Mouse (Mus musculus): ENCODE results near the gene Kirrel. TPM values are rescaled to one million over a fixed set of nuclear protein-coding genes. Genes with fewer than 3 reads are reported as not detected.

Gene Kirrel
- polyA plus RNA-seq, 1 experiment from 2014 or later: 4.9 TPM

DNA sequence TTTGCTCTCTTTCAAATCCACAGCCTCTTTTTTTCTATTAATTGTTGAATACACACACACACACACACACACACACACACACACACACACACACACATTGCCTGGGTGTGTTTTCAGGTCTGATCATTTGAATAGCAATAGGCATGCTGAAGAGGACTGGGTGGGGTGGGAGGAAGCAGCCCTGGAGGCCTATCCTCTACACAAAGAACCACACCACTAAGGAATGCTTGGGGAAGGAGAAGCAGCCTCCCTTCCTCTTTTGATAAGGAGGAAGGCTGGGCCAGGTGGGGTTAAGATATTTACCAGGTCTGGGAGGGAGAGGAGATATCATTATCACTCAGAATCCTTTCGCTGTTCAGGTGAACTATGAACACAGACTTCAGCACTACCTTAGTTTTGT, 19.2 kb upstream of the Kirrel start:
- 79% methylated on average over 1 of the region's 1 CpGs for WGBS
- no peak for ATAC-seq (ENCODE audit: low read depth)

DNA sequence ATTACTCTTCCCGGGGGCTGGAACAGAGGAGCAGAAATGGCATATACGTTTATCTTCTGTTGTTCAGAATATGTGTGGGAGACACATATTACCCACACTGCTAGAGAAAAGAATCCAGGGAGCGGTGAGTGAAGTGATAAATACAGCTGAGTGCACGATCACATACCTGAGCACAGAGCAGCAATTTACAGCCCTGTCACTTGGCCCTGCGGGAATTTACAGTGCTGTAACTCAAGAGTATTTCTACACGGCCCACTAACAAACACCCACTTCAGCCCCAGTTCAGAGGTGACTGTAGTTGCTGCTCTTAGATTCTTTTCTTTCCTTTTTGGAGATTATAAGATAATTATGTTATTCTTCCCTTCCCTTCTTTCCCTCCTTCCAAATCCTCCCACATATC, 18.8 kb upstream of the Kirrel start:
- H3K9me3 ChIP-seq (ENCODE audit: control insufficient read depth, low read length): no peaks in the 10 kb centered on the region
- H3K9ac ChIP-seq (replicated peaks; ENCODE audit: low read depth, low read length): no peak overlapping the region
- H3K27me3 ChIP-seq (ENCODE audit: control insufficient read depth, insufficient read depth, low read length): no peaks in the 10 kb centered on the region
- H3K27ac ChIP-seq (ENCODE audit: low read depth, low read length): no peak overlapping the region
- ATAC-seq (ENCODE audit: low read depth): no peak
- H3K4me3 ChIP-seq (ENCODE audit: low read depth, low read length): no peak overlapping the region
- WGBS: 44% methylated on average over 6 of the region's 6 CpGs
- no peak overlapping the region for H3K4me2 ChIP-seq (ENCODE audit: low read depth, low read length)
- no peaks in the 10 kb centered on the region for H3K4me1 ChIP-seq (ENCODE audit: control insufficient read depth, insufficient read depth, low read length)
- no peaks in the 10 kb centered on the region for H3K36me3 ChIP-seq (ENCODE audit: control insufficient read depth, insufficient read depth, low read length)

More for the DNA sequence above, 19.2 kb upstream of the Kirrel start:
- Histone ChIP-seq H3K4me2 (ENCODE audit: low read depth, low read length) (no peak overlapping the region), H3K36me3 (ENCODE audit: control insufficient read depth, insufficient read depth, low read length) (no peaks in the 10 kb centered on the region), H3K4me3 (ENCODE audit: low read depth, low read length) (no peak overlapping the region), H3K27ac (ENCODE audit: low read depth, low read length) (no peak overlapping the region), H3K4me1 (ENCODE audit: control insufficient read depth, insufficient read depth, low read length) (no peaks in the 10 kb centered on the region), H3K9ac (replicated peaks; ENCODE audit: low read depth, low read length) (no peak overlapping the region), H3K9me3 (ENCODE audit: control insufficient read depth, low read length) (no peaks in the 10 kb centered on the region), H3K27me3 (ENCODE audit: control insufficient read depth, insufficient read depth, low read length) (no peaks in the 10 kb centered on the region)

DNA sequence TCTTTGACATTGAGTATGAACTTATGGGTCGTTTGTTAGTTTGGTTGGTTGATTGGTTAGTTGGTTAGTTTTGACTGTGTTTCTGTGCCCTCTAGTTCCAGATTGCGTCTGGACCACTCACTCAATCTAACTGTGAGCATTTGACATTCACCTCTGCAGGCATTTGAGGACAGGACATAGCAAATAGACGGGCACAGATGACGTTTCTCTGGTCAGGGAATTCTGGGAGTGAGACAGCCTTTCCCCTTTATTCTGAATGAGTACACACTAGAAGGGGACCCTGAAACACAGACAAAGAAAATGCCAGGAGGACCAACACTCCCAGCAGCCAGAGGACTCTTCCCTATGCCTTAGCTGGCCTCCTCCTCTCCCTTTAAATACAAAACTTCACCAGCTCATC, 2.1 kb upstream of the Kirrel start:
- no peak overlapping the region for H3K4me2 ChIP-seq (ENCODE audit: low read depth, low read length)
- 80% methylated on average over 4 of the region's 4 CpGs for WGBS
- no peaks in the 10 kb centered on the region for H3K27me3 ChIP-seq (ENCODE audit: control insufficient read depth, insufficient read depth, low read length)
- no peak overlapping the region for H3K9ac ChIP-seq (replicated peaks; ENCODE audit: low read depth, low read length)
- H3K4me1 ChIP-seq (ENCODE audit: control insufficient read depth, insufficient read depth, low read length): peaks cover 10% of the 10 kb centered on the region
- H3K27ac ChIP-seq (ENCODE audit: low read depth, low read length): no peak overlapping the region
- H3K4me3 ChIP-seq (ENCODE audit: low read depth, low read length): no peak overlapping the region
- H3K36me3 ChIP-seq (ENCODE audit: control insufficient read depth, insufficient read depth, low read length): no peaks in the 10 kb centered on the region
- no peak for ATAC-seq (ENCODE audit: low read depth)
- H3K9me3 ChIP-seq (ENCODE audit: control insufficient read depth, low read length): no peaks in the 10 kb centered on the region

DNA sequence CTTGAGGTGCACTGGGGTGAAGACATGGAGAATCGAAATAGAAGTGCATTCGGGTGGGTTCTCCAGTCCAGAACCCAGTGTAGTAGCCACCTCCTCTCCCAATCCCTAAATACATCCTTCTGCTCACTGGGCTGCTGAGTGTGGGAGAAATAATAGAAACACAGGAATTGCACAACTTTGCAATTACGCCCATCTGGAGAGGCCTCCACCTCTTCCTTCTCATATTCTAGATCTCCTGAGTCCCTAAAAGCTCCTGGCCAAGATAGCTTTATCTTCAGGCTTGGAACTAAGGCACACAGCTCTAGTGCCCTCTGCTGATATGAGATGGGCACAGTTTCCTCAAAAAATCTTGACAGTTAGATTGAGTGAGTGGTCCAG, 880 bp upstream of the Kirrel start:
- no peak overlapping the region for H3K9ac ChIP-seq (replicated peaks; ENCODE audit: low read depth, low read length)
- H3K4me3 ChIP-seq (ENCODE audit: low read depth, low read length): no peak overlapping the region
- H3K27ac ChIP-seq (ENCODE audit: low read depth, low read length): peak overlapping the region; percentile 75; the same call in 1 of the 2 replicates
- ATAC-seq (ENCODE audit: low read depth): no peak
- H3K36me3 ChIP-seq (ENCODE audit: control insufficient read depth, insufficient read depth, low read length): no peaks in the 10 kb centered on the region
- 58% methylated on average over 3 of the region's 3 CpGs for WGBS
- H3K9me3 ChIP-seq (ENCODE audit: control insufficient read depth, low read length): no peaks in the 10 kb centered on the region
- H3K4me2 ChIP-seq (ENCODE audit: low read depth, low read length): peak overlapping the region; percentile 71; the same call in 1 of the 2 replicates
- H3K4me1 ChIP-seq (ENCODE audit: control insufficient read depth, insufficient read depth, low read length): peaks cover 22% of the 10 kb centered on the region
- no peaks in the 10 kb centered on the region for H3K27me3 ChIP-seq (ENCODE audit: control insufficient read depth, insufficient read depth, low read length)

DNA sequence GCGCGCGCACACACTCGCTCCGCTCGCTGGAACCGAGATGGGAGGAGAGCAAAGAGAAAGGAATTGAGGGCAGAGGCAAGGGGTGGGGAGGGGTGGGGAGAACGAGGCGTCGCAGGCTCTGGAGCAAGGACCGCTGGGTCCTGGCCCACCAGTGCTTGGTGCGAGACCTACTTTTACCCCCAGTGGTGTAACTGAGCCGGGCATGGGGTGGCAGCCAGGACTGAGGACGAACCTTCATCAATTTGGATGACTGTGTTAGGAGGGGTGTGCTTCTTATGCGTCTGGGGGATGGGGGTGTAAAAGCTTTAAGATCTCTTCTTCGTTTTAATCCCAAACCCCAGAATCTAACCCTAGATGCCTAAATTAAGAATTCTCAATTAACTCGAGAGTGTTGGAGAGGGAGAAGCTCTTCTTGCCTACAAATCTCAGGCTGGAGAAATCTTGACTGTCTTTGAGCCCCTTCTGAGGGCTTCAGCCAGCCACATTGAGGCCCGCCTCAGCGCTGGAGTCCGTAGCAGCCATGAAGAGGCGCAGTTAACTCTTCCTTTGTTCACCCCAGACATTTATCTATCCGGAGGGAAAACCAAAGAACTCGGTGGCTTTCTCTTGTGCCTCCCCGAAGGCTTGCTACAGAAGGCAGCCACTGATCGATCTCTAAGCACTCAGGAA, 356 bp upstream of the Kirrel start:
- peak overlapping the region; percentile 75 for H3K27ac ChIP-seq (ENCODE audit: low read depth, low read length)
- H3K4me1 ChIP-seq (ENCODE audit: control insufficient read depth, insufficient read depth, low read length): peaks cover 27% of the 10 kb centered on the region
- no peaks in the 10 kb centered on the region for H3K36me3 ChIP-seq (ENCODE audit: control insufficient read depth, insufficient read depth, low read length)
- WGBS: 3% methylated on average over 25 of the region's 25 CpGs
- no peaks in the 10 kb centered on the region for H3K9me3 ChIP-seq (ENCODE audit: control insufficient read depth, low read length)
- peak overlapping the region; percentile 57 for H3K4me3 ChIP-seq (ENCODE audit: low read depth, low read length)
- peak; percentile 68 for ATAC-seq (ENCODE audit: low read depth)
- no peaks in the 10 kb centered on the region for H3K27me3 ChIP-seq (ENCODE audit: control insufficient read depth, insufficient read depth, low read length)
- peak overlapping the region; percentile 51 for H3K9ac ChIP-seq (replicated peaks; ENCODE audit: low read depth, low read length)
- peak overlapping the region; percentile 71 for H3K4me2 ChIP-seq (ENCODE audit: low read depth, low read length)

DNA sequence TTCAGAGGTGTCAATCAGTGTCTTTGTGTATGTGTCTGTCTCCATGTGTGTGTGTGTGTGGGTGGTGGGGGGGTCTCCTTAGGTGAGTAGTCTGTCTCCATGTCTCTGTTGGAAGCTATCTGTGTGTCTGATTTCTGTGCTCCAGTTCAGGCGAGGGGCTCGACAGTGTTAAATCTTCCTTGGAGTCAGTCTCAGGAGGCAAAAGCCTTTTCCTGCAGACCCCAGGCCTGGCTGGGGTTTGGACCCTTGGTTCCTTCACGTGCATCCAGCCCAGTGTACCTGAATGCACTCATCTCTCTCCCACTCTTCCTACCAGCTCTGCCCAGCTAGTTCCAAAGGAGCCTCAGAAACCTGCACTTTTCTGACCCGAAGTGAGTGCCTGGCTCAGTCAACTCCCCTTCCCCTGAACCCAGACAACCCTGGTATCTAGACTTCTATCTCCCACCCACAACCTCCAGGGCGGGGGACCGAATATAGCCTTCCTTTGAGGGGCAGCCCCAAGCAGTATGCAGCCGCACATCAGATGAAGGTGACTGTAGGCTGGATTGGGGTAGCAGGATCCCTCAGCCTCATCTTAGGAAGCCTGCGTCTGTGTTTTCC, 961 bp downstream of the Kirrel start:
- no peak for ATAC-seq (ENCODE audit: low read depth)
- H3K9ac ChIP-seq (replicated peaks; ENCODE audit: low read depth, low read length): peak overlapping the region; percentile 51
- peak overlapping the region; percentile 71 for H3K4me2 ChIP-seq (ENCODE audit: low read depth, low read length)
- H3K36me3 ChIP-seq (ENCODE audit: control insufficient read depth, insufficient read depth, low read length): no peaks in the 10 kb centered on the region
- H3K27ac ChIP-seq (ENCODE audit: low read depth, low read length): peak overlapping the region; percentile 75
- H3K27me3 ChIP-seq (ENCODE audit: control insufficient read depth, insufficient read depth, low read length): no peaks in the 10 kb centered on the region
- H3K4me3 ChIP-seq (ENCODE audit: low read depth, low read length): peak overlapping the region; percentile 57
- no peaks in the 10 kb centered on the region for H3K9me3 ChIP-seq (ENCODE audit: control insufficient read depth, low read length)
- under 1% methylated on average over 8 of the region's 8 CpGs for WGBS
- H3K4me1 ChIP-seq (ENCODE audit: control insufficient read depth, insufficient read depth, low read length): peaks cover 33% of the 10 kb centered on the region

DNA sequence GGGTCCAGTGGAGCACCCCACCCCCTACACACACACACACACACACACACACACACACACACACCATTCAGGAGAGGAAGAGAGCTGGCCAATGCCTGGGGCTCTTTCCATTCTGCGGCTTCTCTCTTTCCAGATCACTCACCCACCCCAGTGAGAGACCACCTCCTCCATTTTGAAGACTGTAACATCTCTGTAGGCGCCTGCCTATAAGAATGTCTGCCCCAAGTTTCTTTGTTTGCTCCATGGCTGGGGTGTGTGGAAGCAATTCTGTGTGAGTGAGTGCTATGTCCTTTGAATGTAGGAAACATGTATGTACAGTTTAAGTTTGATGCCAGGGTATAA, 1.5 kb downstream of the Kirrel start:
- 2% methylated on average over 2 of the region's 2 CpGs for WGBS
- peak overlapping the region; percentile 75 for H3K27ac ChIP-seq (ENCODE audit: low read depth, low read length)
- H3K36me3 ChIP-seq (ENCODE audit: control insufficient read depth, insufficient read depth, low read length): no peaks in the 10 kb centered on the region
- H3K27me3 ChIP-seq (ENCODE audit: control insufficient read depth, insufficient read depth, low read length): no peaks in the 10 kb centered on the region
- ATAC-seq (ENCODE audit: low read depth): no peak
- H3K4me1 ChIP-seq (ENCODE audit: control insufficient read depth, insufficient read depth, low read length): peaks cover 39% of the 10 kb centered on the region
- peak overlapping the region; percentile 51 for H3K9ac ChIP-seq (replicated peaks; ENCODE audit: low read depth, low read length)
- peak overlapping the region; percentile 71 for H3K4me2 ChIP-seq (ENCODE audit: low read depth, low read length)
- peak overlapping the region; percentile 57 for H3K4me3 ChIP-seq (ENCODE audit: low read depth, low read length)
- no peaks in the 10 kb centered on the region for H3K9me3 ChIP-seq (ENCODE audit: control insufficient read depth, low read length)

DNA sequence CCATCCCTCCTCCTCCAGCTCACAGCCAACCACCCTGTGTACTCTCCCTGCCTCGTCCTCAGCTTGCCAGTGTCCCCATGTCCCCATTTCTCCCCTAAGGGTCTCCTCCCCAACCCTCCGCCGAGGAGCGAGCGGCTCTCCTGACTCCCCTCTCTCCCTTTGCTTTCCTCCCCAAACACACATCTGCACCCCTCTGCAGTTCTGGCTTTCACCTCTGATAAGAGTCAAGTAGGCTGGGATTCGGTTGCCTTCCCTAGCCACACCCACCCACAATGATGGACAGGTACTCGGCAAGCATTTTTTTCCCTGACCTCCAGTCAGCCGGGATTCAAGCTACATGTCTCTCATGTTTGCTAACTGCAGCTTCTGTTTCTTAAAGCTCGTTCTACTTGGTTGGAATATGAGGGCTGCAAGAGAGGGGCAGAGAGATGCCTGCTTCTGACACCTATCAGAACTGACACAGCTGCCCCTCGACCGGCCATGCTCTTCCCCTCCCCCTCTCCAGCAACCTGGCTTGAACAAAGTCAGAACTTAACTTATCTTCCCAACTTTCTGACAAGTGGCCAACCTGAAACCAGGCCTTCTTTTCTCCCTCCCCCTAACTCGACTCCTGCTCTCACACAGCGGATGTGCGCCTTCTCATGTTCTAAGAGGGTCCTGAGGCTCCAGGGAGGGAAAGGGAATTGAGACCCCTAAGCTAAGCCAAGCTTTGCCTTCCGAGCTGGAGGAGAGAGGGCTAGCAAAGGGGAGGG, 2.0 kb downstream of the Kirrel start:
- Histone ChIP-seq H3K36me3 (ENCODE audit: control insufficient read depth, insufficient read depth, low read length) (no peaks in the 10 kb centered on the region), H3K9ac (replicated peaks; ENCODE audit: low read depth, low read length) (peak overlapping the region; percentile 53), H3K4me1 (ENCODE audit: control insufficient read depth, insufficient read depth, low read length) (peaks cover 44% of the 10 kb centered on the region), H3K4me3 (ENCODE audit: low read depth, low read length) (peak overlapping the region; percentile 57), H3K27me3 (ENCODE audit: control insufficient read depth, insufficient read depth, low read length) (no peaks in the 10 kb centered on the region), H3K27ac (ENCODE audit: low read depth, low read length) (peak overlapping the region; percentile 75), H3K9me3 (ENCODE audit: control insufficient read depth, low read length) (no peaks in the 10 kb centered on the region), H3K4me2 (ENCODE audit: low read depth, low read length) (peak overlapping the region; percentile 71)
- no peak for ATAC-seq (ENCODE audit: low read depth)
- WGBS: 3% methylated on average over 15 of the region's 15 CpGs

Data from neural tube, embryonic 14.5 days (tissue).